Mouse (Mus musculus): ENCODE measurements around the gene Pola2. TPM values are rescaled to one million over a fixed set of nuclear protein-coding genes. Genes with fewer than 3 reads are reported as not detected.
A peak's percentile ranks its signal among the peaks of the same experiment; 100 is the strongest.

The Pola2 gene
- polyA plus RNA-seq, 1 experiment from 2014 or later, result 108 TPM

DNA sequence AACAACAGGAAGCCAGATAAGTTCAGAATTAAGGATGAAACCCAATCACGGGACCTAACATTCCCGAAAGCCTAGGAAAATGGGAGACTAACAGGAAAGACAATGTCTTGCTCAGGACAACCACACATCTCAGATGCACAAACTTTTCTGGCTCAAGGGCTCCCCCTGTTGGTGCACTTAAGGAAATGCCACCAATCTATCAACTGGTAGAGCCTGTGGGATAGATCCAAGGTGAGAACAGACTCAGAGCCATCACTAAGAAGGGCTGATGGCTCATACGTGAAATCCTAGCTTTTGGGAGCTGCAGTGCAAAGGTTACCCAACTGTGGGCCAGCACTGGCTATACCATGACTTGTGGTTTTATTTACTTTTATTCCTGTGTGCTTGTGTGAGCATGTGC, 7.3 kb downstream of the Pola2 start:
- Histone ChIP-seq H3K4me3 (ENCODE audit: low read depth, low read length) (no peak overlapping the region), H3K36me3 (ENCODE audit: control insufficient read depth, insufficient read depth, low read length) (peaks cover 5% of the 10 kb centered on the region; the same call in 1 of the 2 replicates), H3K9me3 (ENCODE audit: control insufficient read depth, low read length) (no peaks in the 10 kb centered on the region), H3K9ac (ENCODE audit: low read length) (no peak overlapping the region), H3K27ac (ENCODE audit: low read depth, low read length) (no peak overlapping the region), H3K4me2 (ENCODE audit: low read depth, low read length, severe bottlenecking) (no peak overlapping the region), H3K27me3 (ENCODE audit: control insufficient read depth, insufficient read depth, low read length) (no peaks in the 10 kb centered on the region), H3K4me1 (replicated peaks; ENCODE audit: control insufficient read depth, insufficient read depth, low read length) (0 out of 2 replicates have a peak, but pooled peaks cover 2% of the 10 kb centered on the region)
- WGBS, result 35% methylated on average over 3 of the region's 3 CpGs
- peak; percentile 87 for DNase-seq (ENCODE audit: low spot score)
- ATAC-seq (replicated peaks; ENCODE audit: low FRiP score), result 0 out of 2 replicates have a peak, but pooled peaks have one; percentile 58

DNA sequence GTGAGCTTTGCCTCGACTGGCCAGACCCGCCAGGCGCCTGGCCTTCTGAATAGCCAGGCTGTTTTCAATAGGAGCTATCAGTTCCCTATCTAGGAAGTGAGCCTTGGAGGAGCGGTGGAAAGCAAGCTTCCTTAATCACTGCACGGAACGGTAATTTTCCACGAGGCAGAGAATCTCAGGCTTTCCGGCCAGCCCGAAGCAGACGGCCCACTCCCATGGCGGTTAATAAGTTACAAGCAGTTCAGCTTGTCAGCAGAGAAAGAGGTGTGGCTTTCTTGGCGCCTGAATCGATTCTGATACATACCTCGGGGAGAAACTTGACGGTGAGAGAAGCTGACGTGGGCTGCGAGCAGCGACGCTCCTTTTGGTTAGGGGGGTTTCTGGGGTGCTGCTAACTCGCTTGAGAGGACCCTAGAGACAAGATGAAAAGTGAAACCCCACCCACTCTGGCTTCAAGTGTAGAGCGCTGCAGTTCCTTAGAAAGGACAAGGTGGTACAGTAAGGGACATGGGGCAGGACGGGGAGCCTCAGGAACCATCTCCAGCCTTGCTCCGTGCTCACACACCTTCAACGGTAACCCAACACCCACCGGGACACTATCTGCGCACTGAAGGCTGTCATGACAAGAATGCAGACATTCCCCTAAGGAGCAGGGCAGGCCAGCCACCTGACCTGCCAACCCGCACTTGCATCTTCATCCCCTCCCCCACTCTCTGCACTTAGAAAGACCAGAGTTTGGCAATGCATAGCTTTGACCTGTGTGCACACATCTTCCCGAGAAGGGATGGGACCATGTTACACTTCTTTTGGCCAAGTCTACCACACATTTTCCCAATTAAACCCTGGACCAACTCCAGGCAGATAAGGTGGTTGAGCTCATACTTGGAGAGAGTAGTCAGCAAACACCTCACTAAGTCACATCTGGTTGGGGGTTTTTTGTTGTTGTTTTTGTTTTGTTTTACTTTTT, 8.0 kb downstream of the Pola2 start:
- no peak for ATAC-seq (replicated peaks; ENCODE audit: low FRiP score)
- Histone ChIP-seq H3K4me3 (ENCODE audit: low read depth, low read length) (no peak overlapping the region), H3K27me3 (ENCODE audit: control insufficient read depth, insufficient read depth, low read length) (no peaks in the 10 kb centered on the region), H3K9me3 (ENCODE audit: control insufficient read depth, low read length) (no peaks in the 10 kb centered on the region), H3K4me2 (ENCODE audit: low read depth, low read length, severe bottlenecking) (no peak overlapping the region), H3K4me1 (replicated peaks; ENCODE audit: control insufficient read depth, insufficient read depth, low read length) (no peaks in the 10 kb centered on the region), H3K27ac (ENCODE audit: low read depth, low read length) (no peak overlapping the region), H3K9ac (ENCODE audit: low read length) (no peak overlapping the region), H3K36me3 (ENCODE audit: control insufficient read depth, insufficient read depth, low read length) (peaks cover 8% of the 10 kb centered on the region; the same call in 1 of the 2 replicates)
- DNase-seq (ENCODE audit: low spot score), result no peak
- 92% methylated on average over 28 of the region's 28 CpGs for WGBS

DNA sequence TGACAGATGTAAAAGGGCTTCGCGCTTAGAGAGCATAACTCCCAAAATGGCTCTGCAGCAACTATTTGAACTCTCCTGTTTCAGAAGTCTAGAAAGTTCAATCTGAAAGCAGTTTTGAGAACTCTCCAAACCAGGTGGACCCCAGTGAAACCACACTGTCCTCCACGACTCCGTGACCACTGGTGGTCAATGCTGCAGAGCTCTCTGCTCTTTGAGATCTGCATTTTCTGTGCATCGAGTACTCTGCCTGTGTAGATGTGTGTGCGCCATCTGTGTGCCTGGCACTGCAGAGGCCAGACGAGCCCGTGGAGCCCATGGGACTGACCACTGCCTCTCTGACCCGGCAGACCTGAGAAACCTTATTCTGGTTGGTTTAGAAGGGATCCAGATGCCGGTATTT, 9.1 kb downstream of the Pola2 start:
- no peaks in the 10 kb centered on the region for H3K9me3 ChIP-seq (ENCODE audit: control insufficient read depth, low read length)
- ATAC-seq (replicated peaks; ENCODE audit: low FRiP score) (no peak), DNase-seq (ENCODE audit: low spot score) (no peak)
- H3K27me3 ChIP-seq (ENCODE audit: control insufficient read depth, insufficient read depth, low read length), result no peaks in the 10 kb centered on the region
- H3K9ac ChIP-seq (ENCODE audit: low read length), result no peak overlapping the region
- no peak overlapping the region for H3K27ac ChIP-seq (ENCODE audit: low read depth, low read length)
- H3K4me3 ChIP-seq (ENCODE audit: low read depth, low read length), result no peak overlapping the region
- WGBS, result 98% methylated on average over 10 of the region's 10 CpGs
- no peak overlapping the region for H3K4me2 ChIP-seq (ENCODE audit: low read depth, low read length, severe bottlenecking)
- H3K4me1 ChIP-seq (replicated peaks; ENCODE audit: control insufficient read depth, insufficient read depth, low read length), result no peaks in the 10 kb centered on the region
- H3K36me3 ChIP-seq (ENCODE audit: control insufficient read depth, insufficient read depth, low read length), result peaks cover 10% of the 10 kb centered on the region; the same call in 1 of the 2 replicates

DNA sequence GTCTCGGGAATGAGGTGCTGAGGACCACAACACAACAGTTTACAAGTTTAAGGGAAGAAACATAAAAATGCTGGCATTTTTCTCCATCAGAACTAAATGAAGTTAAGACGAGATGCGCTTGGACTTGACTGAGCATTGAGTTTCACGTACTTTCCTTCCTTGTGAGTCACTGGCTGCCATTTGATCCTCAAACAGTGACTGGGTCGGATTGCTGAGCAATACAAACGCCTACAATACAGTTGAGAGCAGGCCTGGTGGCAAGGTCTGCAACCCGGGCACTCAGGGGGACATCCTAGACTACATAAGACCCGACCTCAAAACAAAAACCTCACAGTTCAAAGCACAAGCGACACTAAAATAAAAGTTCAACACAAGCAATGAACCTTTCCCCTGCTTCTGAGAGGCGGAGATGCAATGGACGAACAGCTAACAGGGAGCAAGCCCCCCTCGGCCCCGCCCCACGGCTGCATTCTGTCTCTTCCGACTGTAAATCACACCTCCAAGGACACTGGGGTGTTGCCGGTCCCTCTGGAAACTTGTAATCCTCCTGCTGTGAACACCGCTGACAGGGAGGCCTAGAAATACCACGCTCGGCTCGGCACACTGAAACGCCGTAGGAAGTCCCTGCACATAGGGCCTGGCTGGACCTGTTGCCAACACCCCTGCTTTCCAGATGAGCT, 9.8 kb downstream of the Pola2 start:
- Histone ChIP-seq H3K27me3 (ENCODE audit: control insufficient read depth, insufficient read depth, low read length) (no peaks in the 10 kb centered on the region), H3K9ac (ENCODE audit: low read length) (no peak overlapping the region), H3K4me3 (ENCODE audit: low read depth, low read length) (no peak overlapping the region), H3K36me3 (ENCODE audit: control insufficient read depth, insufficient read depth, low read length) (peaks cover 10% of the 10 kb centered on the region; the same call in 1 of the 2 replicates), H3K4me1 (replicated peaks; ENCODE audit: control insufficient read depth, insufficient read depth, low read length) (no peaks in the 10 kb centered on the region), H3K9me3 (ENCODE audit: control insufficient read depth, low read length) (no peaks in the 10 kb centered on the region), H3K27ac (ENCODE audit: low read depth, low read length) (no peak overlapping the region), H3K4me2 (ENCODE audit: low read depth, low read length, severe bottlenecking) (no peak overlapping the region)
- DNase-seq (ENCODE audit: low spot score), result no peak
- no peak for ATAC-seq (replicated peaks; ENCODE audit: low FRiP score)
- WGBS, result 93% methylated on average over 22 of the region's 22 CpGs

DNA sequence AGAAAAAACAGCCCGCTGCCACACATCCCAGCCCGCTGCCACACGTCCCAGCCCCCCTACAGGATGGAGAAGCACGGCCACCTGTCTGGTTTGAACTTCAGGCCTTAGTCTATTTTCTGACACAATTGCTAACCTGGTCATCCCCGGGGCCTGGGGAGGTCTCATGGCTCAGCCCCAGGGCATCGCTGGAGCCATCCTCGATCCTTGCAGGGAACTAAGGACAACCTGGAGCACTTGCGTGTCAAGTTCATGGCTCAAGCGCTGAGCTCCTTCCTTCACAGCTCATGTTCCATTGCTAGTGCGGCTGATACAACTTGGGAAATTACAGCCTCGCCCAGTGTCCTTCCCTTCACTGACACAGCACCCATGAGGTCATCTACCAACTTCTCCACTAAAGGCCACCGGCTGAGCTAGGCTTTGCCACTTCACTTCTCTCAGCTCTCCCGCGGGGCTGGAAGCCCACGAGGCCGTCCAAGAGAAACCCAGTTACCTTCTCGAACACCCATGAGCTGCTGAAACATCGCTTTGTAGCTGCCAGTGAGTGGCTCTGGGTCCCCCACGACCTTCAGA, 10.7 kb downstream of the Pola2 start:
- Histone ChIP-seq H3K27ac (ENCODE audit: low read depth, low read length) (no peak overlapping the region), H3K9ac (ENCODE audit: low read length) (no peak overlapping the region), H3K9me3 (ENCODE audit: control insufficient read depth, low read length) (no peaks in the 10 kb centered on the region), H3K4me2 (ENCODE audit: low read depth, low read length, severe bottlenecking) (no peak overlapping the region), H3K27me3 (ENCODE audit: control insufficient read depth, insufficient read depth, low read length) (no peaks in the 10 kb centered on the region), H3K4me1 (replicated peaks; ENCODE audit: control insufficient read depth, insufficient read depth, low read length) (no peaks in the 10 kb centered on the region), H3K36me3 (ENCODE audit: control insufficient read depth, insufficient read depth, low read length) (peaks cover 10% of the 10 kb centered on the region; the same call in 1 of the 2 replicates), H3K4me3 (ENCODE audit: low read depth, low read length) (no peak overlapping the region)
- WGBS, result 91% methylated on average over 19 of the region's 19 CpGs
- no peak for DNase-seq (ENCODE audit: low spot score)
- no peak for ATAC-seq (replicated peaks; ENCODE audit: low FRiP score)

DNA sequence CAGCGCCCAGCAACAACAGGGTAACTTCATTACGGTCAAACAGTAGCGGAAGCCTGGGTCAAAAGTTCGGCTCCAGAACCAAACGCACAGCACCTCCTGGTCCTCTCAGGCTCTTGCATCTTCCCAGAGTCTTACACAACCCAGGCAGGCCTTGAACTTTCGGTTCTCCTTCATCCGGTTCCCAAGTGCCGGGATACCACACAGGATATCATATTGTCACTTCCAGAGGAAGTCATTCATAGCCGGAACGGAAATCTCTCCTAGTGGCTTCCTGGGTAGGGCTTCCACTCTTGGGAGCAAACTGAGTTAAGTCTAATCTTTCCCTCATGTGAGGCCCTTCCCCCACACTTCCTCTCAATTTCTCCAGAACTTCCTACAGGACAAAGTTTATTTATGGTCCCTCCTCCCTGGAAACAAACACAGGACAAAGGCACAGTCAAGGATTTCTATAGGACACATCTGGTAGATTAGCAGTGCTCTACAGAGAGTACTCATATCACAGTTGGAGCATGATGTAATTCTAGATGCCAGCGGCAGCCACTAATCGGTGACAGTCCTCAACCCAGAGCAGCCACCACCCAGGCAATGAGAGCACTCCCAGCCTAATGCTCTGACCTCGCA, 11.8 kb downstream of the Pola2 start:
- no peaks in the 10 kb centered on the region for H3K9me3 ChIP-seq (ENCODE audit: control insufficient read depth, low read length)
- DNase-seq (ENCODE audit: low spot score), result no peak
- no peaks in the 10 kb centered on the region for H3K27me3 ChIP-seq (ENCODE audit: control insufficient read depth, insufficient read depth, low read length)
- WGBS, result 86% methylated on average over 13 of the region's 13 CpGs
- ATAC-seq (replicated peaks; ENCODE audit: low FRiP score), result no peak
- no peak overlapping the region for H3K4me3 ChIP-seq (ENCODE audit: low read depth, low read length)
- no peak overlapping the region for H3K4me2 ChIP-seq (ENCODE audit: low read depth, low read length, severe bottlenecking)
- peaks cover 10% of the 10 kb centered on the region; the same call in 1 of the 2 replicates for H3K36me3 ChIP-seq (ENCODE audit: control insufficient read depth, insufficient read depth, low read length)
- H3K27ac ChIP-seq (ENCODE audit: low read depth, low read length), result no peak overlapping the region
- no peaks in the 10 kb centered on the region for H3K4me1 ChIP-seq (replicated peaks; ENCODE audit: control insufficient read depth, insufficient read depth, low read length)
- no peak overlapping the region for H3K9ac ChIP-seq (ENCODE audit: low read length)

DNA sequence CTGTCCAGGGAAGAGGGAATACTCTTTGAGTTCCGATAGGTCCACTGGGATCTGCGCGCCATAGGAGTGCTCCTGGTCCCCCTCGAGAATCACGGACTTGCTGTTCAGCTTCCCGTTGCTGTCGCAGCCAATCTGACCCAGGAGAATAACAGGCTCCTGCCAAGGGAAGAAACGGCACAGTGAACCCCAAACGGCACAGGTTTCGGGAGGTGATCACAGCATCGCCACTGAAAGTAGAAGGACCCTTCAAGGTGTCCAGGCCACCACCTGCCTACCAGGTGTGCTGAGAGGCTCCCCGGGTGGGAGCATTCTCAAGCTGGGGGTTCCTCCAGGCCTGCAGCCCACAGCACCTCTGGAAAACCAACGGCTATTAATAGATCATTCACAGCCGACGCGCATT, 12.4 kb downstream of the Pola2 start:
- H3K4me3 ChIP-seq (ENCODE audit: low read depth, low read length), result no peak overlapping the region
- no peak for ATAC-seq (replicated peaks; ENCODE audit: low FRiP score)
- H3K36me3 ChIP-seq (ENCODE audit: control insufficient read depth, insufficient read depth, low read length), result peaks cover 10% of the 10 kb centered on the region; the same call in 1 of the 2 replicates
- WGBS, result 92% methylated on average over 16 of the region's 16 CpGs
- DNase-seq (ENCODE audit: low spot score), result no peak
- H3K27ac ChIP-seq (ENCODE audit: low read depth, low read length), result no peak overlapping the region
- no peaks in the 10 kb centered on the region for H3K4me1 ChIP-seq (replicated peaks; ENCODE audit: control insufficient read depth, insufficient read depth, low read length)
- H3K4me2 ChIP-seq (ENCODE audit: low read depth, low read length, severe bottlenecking), result no peak overlapping the region
- no peaks in the 10 kb centered on the region for H3K9me3 ChIP-seq (ENCODE audit: control insufficient read depth, low read length)
- H3K9ac ChIP-seq (ENCODE audit: low read length), result no peak overlapping the region
- H3K27me3 ChIP-seq (ENCODE audit: control insufficient read depth, insufficient read depth, low read length), result no peaks in the 10 kb centered on the region

DNA sequence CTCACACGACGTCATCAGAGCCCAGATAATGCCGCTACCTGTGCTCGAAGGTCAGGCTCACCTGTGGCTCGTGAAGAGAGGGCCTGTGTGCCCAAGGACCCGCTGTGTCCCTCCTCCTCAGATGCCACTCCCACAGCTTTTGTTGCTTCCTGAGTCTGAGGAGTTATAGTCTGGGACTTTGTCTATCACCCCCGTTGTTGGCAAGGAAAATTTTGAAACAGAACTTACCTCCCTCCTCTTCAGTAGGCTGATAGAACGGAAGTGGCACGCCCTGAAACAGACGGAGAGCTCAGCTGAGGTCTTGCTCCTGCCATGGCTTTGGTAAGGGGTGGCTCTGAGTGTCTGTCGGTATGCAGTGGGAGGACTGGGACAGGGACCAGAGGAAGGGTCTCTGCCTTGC, 13.8 kb downstream of the Pola2 start:
- Histone ChIP-seq H3K4me2 (ENCODE audit: low read depth, low read length, severe bottlenecking) (no peak overlapping the region), H3K4me1 (replicated peaks; ENCODE audit: control insufficient read depth, insufficient read depth, low read length) (no peaks in the 10 kb centered on the region), H3K36me3 (ENCODE audit: control insufficient read depth, insufficient read depth, low read length) (peaks cover 10% of the 10 kb centered on the region; the same call in 1 of the 2 replicates), H3K27ac (ENCODE audit: low read depth, low read length) (no peak overlapping the region), H3K27me3 (ENCODE audit: control insufficient read depth, insufficient read depth, low read length) (no peaks in the 10 kb centered on the region), H3K4me3 (ENCODE audit: low read depth, low read length) (no peak overlapping the region), H3K9ac (ENCODE audit: low read length) (no peak overlapping the region), H3K9me3 (ENCODE audit: control insufficient read depth, low read length) (no peaks in the 10 kb centered on the region)
- ATAC-seq (replicated peaks; ENCODE audit: low FRiP score), result no peak
- DNase-seq (ENCODE audit: low spot score), result no peak
- WGBS, result 95% methylated on average over 11 of the region's 11 CpGs
